Mouse (Mus musculus) v-Abl transformed pro-B cells (cell line): ENCODE results near the gene Olfr957.

ENCODE experiments used
- in situ Hi-C, 2 experiments: fragments of 400-800 bp; cut with MboI; formaldehyde crosslinking; loops; one replicate each; pipeline ENCODE4 v1.15.1; 2025; ENCODE audit not compliant: unreplicated experiment in 2 of 2

The Olfr957 gene

GRCm38 (mm10) chr9:39515531-39515930 is at the start of gene Olfr957:
Gene Olfr957 (minus strand): TSS chr9:39515809.
- in situ Hi-C loops: loop anchor here in 1 of 2 experiments (10.0 to 25.0 kb wide), 3 partner anchors 709 to 1097 kb away; no protein-coding TSS in a partner anchor

- in situ Hi-C loops: no loop called here
Observed at GRCm38 (mm10) chr9:39558349-39558647, 42.7 kb upstream of the Olfr957 start.

- in situ Hi-C loops: no loop called here
Observed at GRCm38 (mm10) chr9:39557529-39558348, 42.1 kb upstream of the Olfr957 start.

- in situ Hi-C loops: no loop called here
Observed at GRCm38 (mm10) chr9:39553946-39554345, 38.3 kb upstream of the Olfr957 start, which contains the start of gene Olfr958. Gene Olfr958 (minus strand): TSS chr9:39554054.

- in situ Hi-C loops: no loop called here
Observed at GRCm38 (mm10) chr9:39550806-39551205, 35.2 kb upstream of the Olfr957 start.

GRCm38 (mm10) chr9:39523616-39524285 is 8.1 kb upstream of the Olfr957 start:
- in situ Hi-C loops: loop anchor here in 1 of 2 experiments (25.0 kb wide), 2 partner anchors 964 to 1089 kb away; no protein-coding TSS in a partner anchor

- in situ Hi-C loops: loop anchor here in 1 of 2 experiments (10.0 to 25.0 kb wide), 3 partner anchors 706 to 1094 kb away; no protein-coding TSS in a partner anchor
Observed at GRCm38 (mm10) chr9:39518595-39518994, 3.0 kb upstream of the Olfr957 start.

- in situ Hi-C loops: loop anchor here in 1 of 2 experiments (25.0 kb wide), 2 partner anchors 978 to 1103 kb away; no protein-coding TSS in a partner anchor
Observed at GRCm38 (mm10) chr9:39509412-39509811, 6.2 kb downstream of the Olfr957 start.

GRCm38 (mm10) chr9:39508998-39509397 is 6.6 kb downstream of the Olfr957 start:
- in situ Hi-C loops: loop anchor here in 1 of 2 experiments (25.0 kb wide), 2 partner anchors 978 to 1103 kb away; no protein-coding TSS in a partner anchor

GRCm38 (mm10) chr9:39493895-39494294 is 21.7 kb downstream of the Olfr957 start, which contains the start of gene Olfr44:
Gene Olfr44 (minus strand): TSS chr9:39493995.
- in situ Hi-C loops: no loop called here

- in situ Hi-C loops: no loop called here
Observed at GRCm38 (mm10) chr9:39471844-39472243, 43.8 kb downstream of the Olfr957 start, which contains the start of gene Olfr955. Gene Olfr955 (minus strand): TSS chr9:39471944.
